Mouse (Mus musculus): ENCODE results near the gene Serinc2. TPM values are rescaled to one million over a fixed set of nuclear protein-coding genes. Genes with fewer than 3 reads are reported as not detected.
A peak's percentile ranks its signal among the peaks of the same experiment; 100 is the strongest.

Serinc2 gene
- polyA plus RNA-seq, 1 experiment: not detected

- TF ChIP-seq CTCF (IDR thresholded peaks at IDR 0.05; ENCODE audit: insufficient read depth, low read depth, low read length): no peak
- TF ChIP-seq POLR2A (IDR thresholded peaks at IDR 0.05; ENCODE audit: insufficient read depth, low read depth, low read length): no peak
- Histone ChIP-seq H3K4me1 (ENCODE audit: control insufficient read depth, insufficient read depth, low read length) (0 out of 2 replicates have a peak, but pooled peaks cover 2% of the 10 kb centered on the region), H3K4me3 (ENCODE audit: insufficient read depth, low read depth, low read length) (no peak overlapping the region), H3K27ac (ENCODE audit: insufficient read depth, low read depth, low read length) (no peak overlapping the region)
- 82% methylated on average over 10 of the region's 10 CpGs for WGBS
Measured at GRCm38 (mm10) chr4:130316691-130317090, 37.7 kb upstream of the Serinc2 start.

DNA sequence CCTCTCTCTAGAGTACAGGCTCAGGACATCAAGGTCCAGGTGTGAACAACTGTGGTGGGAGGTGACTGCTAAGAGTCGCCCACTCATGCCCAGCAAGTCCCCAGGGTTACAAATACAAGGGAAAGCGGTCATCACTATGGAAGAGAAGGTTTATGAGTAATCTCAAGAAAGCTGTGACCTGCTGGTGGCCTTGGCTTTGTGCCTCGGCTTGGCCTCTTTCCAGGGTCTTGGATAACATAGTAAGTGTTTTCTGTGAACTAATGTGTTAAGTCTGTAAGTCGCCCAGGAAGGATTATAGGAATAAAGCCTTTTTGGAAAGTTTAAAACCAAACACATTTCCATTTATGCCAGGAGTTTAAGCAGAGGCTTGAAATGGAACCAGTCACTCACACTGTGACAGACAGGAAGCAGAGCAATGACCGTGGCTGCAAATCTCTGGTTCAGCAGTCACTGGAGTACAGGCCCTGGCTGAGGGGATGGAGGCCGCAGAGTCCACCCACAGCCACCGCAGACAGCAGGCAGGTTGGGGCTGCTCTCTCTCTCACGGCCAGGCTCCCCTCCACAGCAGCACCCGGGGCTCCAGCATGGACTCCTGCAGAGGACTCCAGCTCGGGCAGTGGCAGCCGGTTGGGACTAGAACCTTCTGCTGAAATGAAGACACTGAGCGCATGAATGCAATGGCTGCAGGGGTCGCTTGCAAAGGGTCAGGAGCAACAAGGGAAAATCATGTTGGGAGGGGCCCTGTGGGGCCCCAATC is 36.9 kb upstream of the Serinc2 start:
- TF ChIP-seq POLR2A (IDR thresholded peaks at IDR 0.05; ENCODE audit: insufficient read depth, low read depth, low read length) (no peak), CTCF (IDR thresholded peaks at IDR 0.05; ENCODE audit: insufficient read depth, low read depth, low read length) (no peak)
- H3K4me1 ChIP-seq (ENCODE audit: control insufficient read depth, insufficient read depth, low read length): 0 out of 2 replicates have a peak, but pooled peaks cover 2% of the 10 kb centered on the region
- 66% methylated on average over 13 of the region's 13 CpGs for WGBS
- H3K4me3 ChIP-seq (ENCODE audit: insufficient read depth, low read depth, low read length): no peak overlapping the region
- H3K27ac ChIP-seq (ENCODE audit: insufficient read depth, low read depth, low read length): no peak overlapping the region

DNA sequence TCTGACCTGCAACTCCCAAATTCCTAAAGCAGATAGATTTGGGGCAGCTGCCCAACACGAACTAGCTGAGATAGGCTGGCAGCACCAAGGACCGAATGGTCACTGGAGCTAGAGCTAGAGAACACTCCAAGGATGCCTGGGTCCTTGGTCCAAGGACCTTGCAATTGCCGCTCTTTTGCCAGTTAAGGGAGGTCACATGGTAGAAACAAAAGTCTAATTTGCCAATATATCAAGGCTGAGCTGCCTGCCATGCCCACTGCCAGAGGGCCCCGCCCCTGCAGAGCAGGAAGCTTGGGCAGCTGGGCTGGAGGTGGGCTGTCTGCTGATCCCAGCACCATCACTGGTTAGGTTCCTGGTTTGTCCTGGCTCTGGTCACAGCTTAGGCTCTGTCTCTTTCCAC is 34.5 kb upstream of the Serinc2 start:
- Histone ChIP-seq H3K27ac (ENCODE audit: insufficient read depth, low read depth, low read length) (no peak overlapping the region), H3K4me3 (ENCODE audit: insufficient read depth, low read depth, low read length) (no peak overlapping the region), H3K4me1 (ENCODE audit: control insufficient read depth, insufficient read depth, low read length) (peaks cover 15% of the 10 kb centered on the region)
- WGBS: 92% methylated on average over 4 of the region's 4 CpGs
- TF ChIP-seq POLR2A (IDR thresholded peaks at IDR 0.05; ENCODE audit: insufficient read depth, low read depth, low read length) (no peak), CTCF (IDR thresholded peaks at IDR 0.05; ENCODE audit: insufficient read depth, low read depth, low read length) (no peak)

DNA sequence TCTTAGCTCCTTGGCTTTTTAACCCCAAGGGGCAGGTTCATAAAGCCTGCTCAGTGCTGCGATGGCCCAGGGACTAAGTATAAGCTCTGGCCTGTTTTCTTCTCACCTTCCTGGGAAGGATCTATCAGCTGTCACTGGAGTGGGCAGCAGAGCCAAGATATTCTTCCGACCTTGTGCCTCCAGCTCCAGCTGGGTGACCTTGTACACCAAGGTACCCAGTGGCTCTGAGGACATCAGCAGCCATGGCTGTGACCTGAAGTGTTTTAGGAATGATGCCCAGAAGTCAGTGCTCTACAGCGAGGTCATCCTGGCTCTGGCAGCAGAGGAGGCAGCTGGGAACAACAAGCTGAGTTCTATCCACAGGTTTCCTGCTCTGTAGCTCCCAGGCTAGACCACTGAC is 33.5 kb upstream of the Serinc2 start:
- H3K27ac ChIP-seq (ENCODE audit: insufficient read depth, low read depth, low read length): no peak overlapping the region
- H3K4me3 ChIP-seq (ENCODE audit: insufficient read depth, low read depth, low read length): no peak overlapping the region
- TF ChIP-seq CTCF (IDR thresholded peaks at IDR 0.05; ENCODE audit: insufficient read depth, low read depth, low read length): no peak
- TF ChIP-seq POLR2A (IDR thresholded peaks at IDR 0.05; ENCODE audit: insufficient read depth, low read depth, low read length): no peak
- H3K4me1 ChIP-seq (ENCODE audit: control insufficient read depth, insufficient read depth, low read length): peaks cover 21% of the 10 kb centered on the region
- WGBS: 87% methylated on average over 3 of the region's 3 CpGs

GRCm38 (mm10) chr4:130309254-130309653 is 30.2 kb upstream of the Serinc2 start:
- 0 out of 2 replicates have a peak overlapping the region, but pooled peaks have one; percentile 3 for H3K27ac ChIP-seq (ENCODE audit: insufficient read depth, low read depth, low read length)
- WGBS: 66% methylated on average over 8 of the region's 8 CpGs
- TF ChIP-seq CTCF (IDR thresholded peaks at IDR 0.05; ENCODE audit: insufficient read depth, low read depth, low read length): no peak
- no peak for TF ChIP-seq POLR2A (IDR thresholded peaks at IDR 0.05; ENCODE audit: insufficient read depth, low read depth, low read length)
- H3K4me3 ChIP-seq (ENCODE audit: insufficient read depth, low read depth, low read length): peak overlapping the region; percentile 69
- peaks cover 31% of the 10 kb centered on the region for H3K4me1 ChIP-seq (ENCODE audit: control insufficient read depth, insufficient read depth, low read length)

GRCm38 (mm10) chr4:130308231-130309081 is 29.5 kb upstream of the Serinc2 start, which contains the start of the genes Fabp3 and Gm10570:
Gene Fabp3 (plus strand): TSS chr4:130308595.
Gene Gm10570 (minus strand): TSS chr4:130308674.
- WGBS: under 1% methylated on average over 52 of the region's 52 CpGs
- Histone ChIP-seq H3K27ac (ENCODE audit: insufficient read depth, low read depth, low read length) (peak within 1 kb of the TSS; percentile 76), H3K4me1 (ENCODE audit: control insufficient read depth, insufficient read depth, low read length) (peaks cover 31% of the 10 kb centered on the region), H3K4me3 (ENCODE audit: insufficient read depth, low read depth, low read length) (peak within 1 kb of the TSS; percentile 69)
- TF ChIP-seq POLR2A (IDR thresholded peaks at IDR 0.05; ENCODE audit: insufficient read depth, low read depth, low read length) (peak; percentile 36; the same call in 1 of the 2 replicates), CTCF (IDR thresholded peaks at IDR 0.05; ENCODE audit: insufficient read depth, low read depth, low read length) (0 out of 2 replicates have a peak, but pooled peaks have one; percentile 14)

GRCm38 (mm10) chr4:130307851-130308230 is 28.8 kb upstream of the Serinc2 start:
- peaks cover 31% of the 10 kb centered on the region for H3K4me1 ChIP-seq (ENCODE audit: control insufficient read depth, insufficient read depth, low read length)
- peak overlapping the region; percentile 69 for H3K4me3 ChIP-seq (ENCODE audit: insufficient read depth, low read depth, low read length)
- WGBS: 2% methylated on average over 23 of the region's 23 CpGs
- peak overlapping the region; percentile 76 for H3K27ac ChIP-seq (ENCODE audit: insufficient read depth, low read depth, low read length)
- TF ChIP-seq POLR2A (IDR thresholded peaks at IDR 0.05; ENCODE audit: insufficient read depth, low read depth, low read length) (no peak), CTCF (IDR thresholded peaks at IDR 0.05; ENCODE audit: insufficient read depth, low read depth, low read length) (no peak; the same call in 1 of the 2 replicates)

DNA sequence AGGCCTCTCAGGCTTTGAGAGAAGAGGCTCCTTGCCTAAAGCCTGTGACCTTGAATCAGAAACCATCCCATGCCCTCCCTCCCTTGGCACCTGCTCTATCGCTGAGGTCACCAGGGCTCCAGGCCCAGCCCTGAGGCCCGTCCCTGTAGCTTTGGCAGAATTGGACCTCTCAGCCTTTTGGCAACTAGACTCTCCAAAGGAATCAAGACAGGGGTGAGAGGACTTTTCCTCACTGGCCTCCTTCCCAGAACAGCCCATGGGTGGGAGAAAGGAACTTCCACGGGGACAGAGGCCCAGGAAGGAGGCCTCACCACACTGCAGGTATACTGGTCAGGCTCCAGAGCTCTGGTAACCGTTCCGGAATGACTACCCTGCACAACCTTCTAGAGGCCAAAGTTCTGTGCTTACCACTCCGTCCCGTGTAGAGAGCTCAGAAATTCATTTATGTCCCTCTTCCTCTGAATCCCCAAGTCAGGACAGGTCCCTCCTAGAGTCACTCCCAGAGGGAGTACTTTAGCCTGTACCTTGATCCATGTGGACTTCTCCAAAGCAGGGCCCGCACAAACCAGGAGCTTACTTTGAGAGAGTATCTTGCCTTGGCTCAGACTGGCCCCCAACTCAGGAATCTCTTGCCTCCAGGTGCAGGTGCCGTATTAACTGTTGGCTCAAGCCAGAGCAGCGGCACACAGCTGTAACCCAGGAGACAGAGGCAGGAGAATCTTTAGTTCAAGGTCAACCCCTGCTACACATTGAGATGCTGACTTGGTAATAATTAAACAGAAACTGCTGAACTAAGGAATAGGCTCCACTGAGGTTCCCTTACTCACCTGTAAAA is 28.0 kb upstream of the Serinc2 start:
- no peak for TF ChIP-seq POLR2A (IDR thresholded peaks at IDR 0.05; ENCODE audit: insufficient read depth, low read depth, low read length)
- no peak for TF ChIP-seq CTCF (IDR thresholded peaks at IDR 0.05; ENCODE audit: insufficient read depth, low read depth, low read length)
- Histone ChIP-seq H3K4me3 (ENCODE audit: insufficient read depth, low read depth, low read length) (no peak overlapping the region), H3K4me1 (ENCODE audit: control insufficient read depth, insufficient read depth, low read length) (peaks cover 31% of the 10 kb centered on the region), H3K27ac (ENCODE audit: insufficient read depth, low read depth, low read length) (no peak overlapping the region)
- WGBS: 81% methylated on average over 10 of the region's 10 CpGs
